ENCODE assay signal across 20 mouse cellular contexts in genomic region chr1:120122634-120123383, GRCm38 (mm10). TPM values are rescaled to one million over a fixed set of nuclear protein-coding genes. Genes with fewer than 3 reads are reported as not detected.
DNase-seq lines count a peak whose midpoint lies in the region; ATAC-seq and TF ChIP-seq lines count a peak whose summit lies in the region.
"Had no signal": no experiment of that assay in that cellular context is flagged by ENCODE, and none has a peak within 500 bp of the region (broad histone marks: within the 10 kb centered on the region; RNA-seq: fewer than 3 reads in every experiment).

No protein-coding gene starts in this region.

- H3K27me3 ChIP-seq in spleen, adult 2 months (ENCODE audit: control insufficient read depth, insufficient read depth, low read length) = no peaks in the 10 kb centered on the region
- no peaks in the 10 kb centered on the region for H3K27me3 ChIP-seq in liver, embryonic 15.5 days
- H3K27me3 ChIP-seq: embryonic facial prominence, embryonic 13.5 days; forebrain, embryonic 12.5 days; hindbrain, embryonic 15.5 days; neural tube, embryonic 13.5 days had no signal

- ATAC-seq in liver, embryonic 15.5 days (ENCODE audit: insufficient read depth) = no peak
- ATAC-seq: CD4-positive, CD25-positive, alpha-beta regulatory T cell, adult 4 months had no signal

- H3K4me2 ChIP-seq in liver, embryonic 15.5 days = peak overlapping the region; percentile 96; the same call in 1 of the 2 replicates
- H3K4me2 ChIP-seq: embryonic facial prominence, embryonic 13.5 days had no signal

- intact Hi-C loops in left cerebral cortex, postnatal 10 days (cut with DNase I) = no loop called here

- no peak overlapping the region for H3K4me3 ChIP-seq in spleen, adult 2 months (ENCODE audit: extremely low read depth, insufficient read depth, insufficient read length)
- peak overlapping the region; percentile 66; the same call in 1 of the 2 replicates for H3K4me3 ChIP-seq in bone marrow macrophage, adult 2 months (ENCODE audit: insufficient read depth, low read length)
- H3K4me3 ChIP-seq in liver, embryonic 15.5 days (replicated peaks) = peak overlapping the region; percentile 72; the same call in 1 of the 2 replicates
- H3K4me3 ChIP-seq: forebrain, embryonic 12.5 days; hindbrain, embryonic 15.5 days; limb, embryonic 10.5 days; neural tube, embryonic 13.5 days had no signal

- TF ChIP-seq CTCF in spleen, adult 2 months (IDR thresholded peaks at IDR 0.05; ENCODE audit: extremely low read depth, insufficient read depth, insufficient read length, insufficient replicate concordance) = no peak
- TF ChIP-seq CTCF in bone marrow macrophage, adult 2 months (IDR thresholded peaks at IDR 0.05; ENCODE audit: low read depth, low read length) = no peak

- H3K9ac ChIP-seq in liver, embryonic 15.5 days = no peak overlapping the region
- H3K9ac ChIP-seq: embryonic facial prominence, embryonic 13.5 days; forebrain, embryonic 12.5 days; hindbrain, embryonic 15.5 days; neural tube, embryonic 13.5 days had no signal

- H3K9me3 ChIP-seq in liver, embryonic 15.5 days (replicated peaks) = no peaks in the 10 kb centered on the region
- H3K9me3 ChIP-seq: embryonic facial prominence, embryonic 13.5 days; forebrain, embryonic 12.5 days; hindbrain, embryonic 15.5 days; limb, embryonic 10.5 days; neural tube, embryonic 13.5 days had no signal

- 66% methylated on average over 8 of the region's 8 CpGs for WGBS in spleen, adult 2 months
- 71% methylated on average over 8 of the region's 8 CpGs for WGBS in liver, embryonic 15.5 days (ENCODE audit: insufficient replicate concordance)

- peaks cover 8% of the 10 kb centered on the region; the same call in 1 of the 2 replicates for H3K4me1 ChIP-seq in spleen, adult 2 months (ENCODE audit: control insufficient read depth, insufficient read depth, insufficient read length)
- peaks cover 34% of the 10 kb centered on the region for H3K4me1 ChIP-seq in bone marrow macrophage, adult 2 months (ENCODE audit: control insufficient read depth, insufficient read depth, low read length)
- peaks cover 47% of the 10 kb centered on the region for H3K4me1 ChIP-seq in liver, embryonic 15.5 days (replicated peaks)

- no peaks in the 10 kb centered on the region for H3K36me3 ChIP-seq in spleen, adult 2 months (ENCODE audit: control insufficient read depth, insufficient read depth, low read length)
- peaks cover 11% of the 10 kb centered on the region; the same call in 1 of the 2 replicates for H3K36me3 ChIP-seq in liver, embryonic 15.5 days (replicated peaks)
- H3K36me3 ChIP-seq: embryonic facial prominence, embryonic 13.5 days; hindbrain, embryonic 15.5 days; neural tube, embryonic 13.5 days had no signal

- 0 out of 2 replicates have a peak overlapping the region, but pooled peaks have one; percentile 3 for H3K27ac ChIP-seq in spleen, adult 2 months (ENCODE audit: insufficient read depth, low read length)
- peak overlapping the region; percentile 81 for H3K27ac ChIP-seq in bone marrow macrophage, adult 2 months (ENCODE audit: insufficient read depth, low read depth, low read length)
- no peak overlapping the region for H3K27ac ChIP-seq in liver, embryonic 15.5 days (replicated peaks)
- H3K27ac ChIP-seq: embryonic facial prominence, embryonic 13.5 days; forebrain, embryonic 12.5 days; hindbrain, embryonic 15.5 days; limb, embryonic 10.5 days; neural tube, embryonic 13.5 days had no signal

- TF ChIP-seq POLR2A in spleen, adult 2 months (IDR thresholded peaks at IDR 0.05; ENCODE audit: low read depth, low read length) = no peak
- TF ChIP-seq POLR2A in bone marrow macrophage, adult 2 months (IDR thresholded peaks at IDR 0.05; ENCODE audit: borderline replicate concordance, low read depth, low read length) = no peak

- DNase-seq in spleen, adult 2 months (ENCODE audit: low read depth in 1 of 2, low spot score in 2 of 2) = no peak
- no peak for DNase-seq in spleen, postnatal 36 days (ENCODE audit: low spot score in 2 of 2)
- no peak for DNase-seq in heart, adult 9 months (ENCODE audit: low spot score in 2 of 2)
- DNase-seq in right cerebral cortex, postnatal 10 days (ENCODE audit: low spot score in 2 of 2) = no peak
- no peak for DNase-seq in left cerebral cortex, postnatal 10 days (ENCODE audit: extremely low spot score in 1 of 2, low spot score in 2 of 2)
- DNase-seq: cerebellum, adult 18-20 months; heart, adult 18-20 months; heart, postnatal 10 days; kidney, adult 2 months; kidney, postnatal 36 days; lung, adult 2 months had no signal

RNA-seq across cellular contexts. Expression of gene 3110009E18Rik, which starts 1.8 kb away (rescaled TPM):
- polyA plus RNA-seq in spleen, adult 2 months (2012; rRNA removed) = 1.4 and 2.0 TPM in 2 replicates
- polyA plus RNA-seq in bone marrow macrophage, adult 2 months (2012; ENCODE audit: insufficient read depth, insufficient read length, missing spikeins) = 5.3 and 8.7 TPM in 2 replicates
- 4.9 and 5.8 TPM in 2 replicates for polyA plus RNA-seq in liver, embryonic 15.5 days (2015; fragmentation: Nextera tagmentation; extraction: Ambion mirVana)
- total RNA-seq in left cerebral cortex, postnatal 10 days (2021) = 1 to 10 TPM; 6.8 to 8.7 TPM

RNA-seq across cellular contexts. Expression of gene Dbi, which starts 1.9 kb away (rescaled TPM):
- polyA plus RNA-seq in spleen, adult 2 months (2012; rRNA removed) = 37.2 and 53.9 TPM in 2 replicates
- polyA plus RNA-seq in bone marrow macrophage, adult 2 months (2012; ENCODE audit: insufficient read depth, insufficient read length, missing spikeins) = 259 and 267 TPM in 2 replicates
- polyA plus RNA-seq in liver, embryonic 15.5 days (2015; fragmentation: Nextera tagmentation; extraction: Ambion mirVana) = 835 and 898 TPM in 2 replicates
- 100 to 1,000 TPM; 343 to 360 TPM for total RNA-seq in left cerebral cortex, postnatal 10 days (2021)

RNA-seq across cellular contexts. Expression of gene Tmem37, which starts 48.9 kb away (rescaled TPM):
- 17.3 and 20.8 TPM in 2 replicates for polyA plus RNA-seq in spleen, adult 2 months (2012; rRNA removed)
- polyA plus RNA-seq in bone marrow macrophage, adult 2 months (2012; ENCODE audit: insufficient read depth, insufficient read length, missing spikeins) = 71.5 and 83.0 TPM in 2 replicates
- 84.6 and 97.7 TPM in 2 replicates for polyA plus RNA-seq in liver, embryonic 15.5 days (2015; fragmentation: Nextera tagmentation; extraction: Ambion mirVana)
- total RNA-seq in left cerebral cortex, postnatal 10 days (2021) = 1 to 10 TPM; 1.4 to 1.8 TPM
- total RNA-seq: megakaryocyte-erythroid progenitor cell, adult 5-6 weeks had no signal
